Mouse (Mus musculus) erythroblast, embryonic 14.5 days (primary cell): ENCODE results near the gene Akna. TPM values are rescaled to one million over a fixed set of nuclear protein-coding genes. Genes with fewer than 3 reads are reported as not detected.

Experiments
- H3K27me3 ChIP-seq: 2 replicates; pipeline ENCODE4 v1.6.1; 2012; ENCODE audit warnings: inconsistent platforms; ENCODE audit not compliant: control insufficient read depth
- H3K36me3 ChIP-seq: 2 replicates; pipeline ENCODE4 v1.6.1; 2012; ENCODE audit warnings: mild to moderate bottlenecking, inconsistent platforms; ENCODE audit not compliant: control insufficient read depth
- H3K4me1 ChIP-seq: 2 replicates; pipeline ENCODE4 v1.6.1; 2012; ENCODE audit warnings: inconsistent platforms; ENCODE audit not compliant: control insufficient read depth
- H3K4me3 ChIP-seq: replicated peaks from 2 replicates; pipeline ENCODE3; 2012; ENCODE audit warnings: moderate library complexity, mild to moderate bottlenecking, inconsistent platforms
- H3K9me3 ChIP-seq: 2 replicates; pipeline ENCODE4 v1.6.1; 2012; ENCODE audit warnings: low read length, inconsistent platforms, mixed read lengths; ENCODE audit not compliant: control insufficient read depth
- GATA1 ChIP-seq: IDR thresholded peaks from 2 replicates; pipeline ENCODE4 v1.6.1; 2012; ENCODE audit warnings: low read length, inconsistent platforms, mixed read lengths
- TAL1 ChIP-seq: IDR thresholded peaks from 3 replicates; pipeline ENCODE4 v1.6.1; 2012; ENCODE audit warnings: low read length, inconsistent platforms, mixed read lengths
- polyA plus RNA-seq: library from polyadenylated mRNA; stranded (reverse); fragments of >175 nt; gene quantifications from 2 replicates; pipeline ENCODE4 v1.2.3, GENCODE M21; 2012

Akna gene
- polyA plus RNA-seq, 1 experiment: 1.3 TPM

GRCm38 (mm10) chr4:63391322-63391721, 11.8 kb downstream of the Akna start:
- no peak for TF ChIP-seq TAL1
- TF ChIP-seq GATA1: no peak

GRCm38 (mm10) chr4:63389887-63390528, 13.1 kb downstream of the Akna start:
- H3K4me3 ChIP-seq: no peak overlapping the region
- no peaks in the 10 kb centered on the region for H3K27me3 ChIP-seq
- H3K36me3 ChIP-seq: peaks cover 72% of the 10 kb centered on the region
- H3K9me3 ChIP-seq: no peaks in the 10 kb centered on the region
- no peak for TF ChIP-seq TAL1
- no peak for TF ChIP-seq GATA1
- peaks cover 49% of the 10 kb centered on the region for H3K4me1 ChIP-seq

More at GRCm38 (mm10) chr4:63391322-63391721, 11.8 kb downstream of the Akna start:
- Histone ChIP-seq H3K4me3 (no peak overlapping the region), H3K4me1 (peaks cover 38% of the 10 kb centered on the region), H3K9me3 (no peaks in the 10 kb centered on the region), H3K27me3 (no peaks in the 10 kb centered on the region), H3K36me3 (peaks cover 68% of the 10 kb centered on the region)

- H3K27me3 ChIP-seq: no peaks in the 10 kb centered on the region
- no peak overlapping the region for H3K4me3 ChIP-seq
- TF ChIP-seq GATA1 (no peak), TAL1 (no peak)
- H3K9me3 ChIP-seq: no peaks in the 10 kb centered on the region
- peaks cover 55% of the 10 kb centered on the region for H3K4me1 ChIP-seq
- H3K36me3 ChIP-seq: peaks cover 67% of the 10 kb centered on the region
Observed at GRCm38 (mm10) chr4:63389121-63389886, 13.8 kb downstream of the Akna start.

- Histone ChIP-seq H3K4me1 (peaks cover 68% of the 10 kb centered on the region), H3K27me3 (no peaks in the 10 kb centered on the region), H3K36me3 (peaks cover 69% of the 10 kb centered on the region), H3K4me3 (no peak overlapping the region), H3K9me3 (no peaks in the 10 kb centered on the region)
- TF ChIP-seq GATA1 (no peak), TAL1 (no peak)
Observed at GRCm38 (mm10) chr4:63388029-63388428, 15.1 kb downstream of the Akna start.

- Histone ChIP-seq H3K36me3 (peaks cover 76% of the 10 kb centered on the region), H3K27me3 (no peaks in the 10 kb centered on the region), H3K4me1 (peaks cover 85% of the 10 kb centered on the region), H3K4me3 (no peak overlapping the region), H3K9me3 (no peaks in the 10 kb centered on the region)
- TF ChIP-seq TAL1 (no peak), GATA1 (no peak)
Observed at GRCm38 (mm10) chr4:63385784-63386183, 17.4 kb downstream of the Akna start.

GRCm38 (mm10) chr4:63385253-63385652, 17.9 kb downstream of the Akna start:
- H3K4me3 ChIP-seq: no peak overlapping the region
- H3K4me1 ChIP-seq: peaks cover 85% of the 10 kb centered on the region
- no peaks in the 10 kb centered on the region for H3K9me3 ChIP-seq
- TF ChIP-seq TAL1: no peak
- no peak for TF ChIP-seq GATA1
- H3K27me3 ChIP-seq: no peaks in the 10 kb centered on the region
- peaks cover 77% of the 10 kb centered on the region for H3K36me3 ChIP-seq

- no peaks in the 10 kb centered on the region for H3K27me3 ChIP-seq
- peaks cover 82% of the 10 kb centered on the region for H3K4me1 ChIP-seq
- no peaks in the 10 kb centered on the region for H3K9me3 ChIP-seq
- TF ChIP-seq TAL1 (no peak), GATA1 (no peak)
- no peak overlapping the region for H3K4me3 ChIP-seq
- peaks cover 81% of the 10 kb centered on the region for H3K36me3 ChIP-seq
Observed at GRCm38 (mm10) chr4:63384262-63384661, 18.9 kb downstream of the Akna start.

- H3K4me3 ChIP-seq: no peak overlapping the region
- TF ChIP-seq GATA1 (no peak), TAL1 (no peak)
- peaks cover 80% of the 10 kb centered on the region for H3K4me1 ChIP-seq
- H3K27me3 ChIP-seq: no peaks in the 10 kb centered on the region
- peaks cover 88% of the 10 kb centered on the region for H3K36me3 ChIP-seq
- no peaks in the 10 kb centered on the region for H3K9me3 ChIP-seq
Observed at GRCm38 (mm10) chr4:63383474-63383873, 19.7 kb downstream of the Akna start.

GRCm38 (mm10) chr4:63382676-63383369, 20.3 kb downstream of the Akna start:
- H3K36me3 ChIP-seq: peaks cover 89% of the 10 kb centered on the region
- TF ChIP-seq GATA1 (peak; percentile 78), TAL1 (peak; percentile 56)
- no peaks in the 10 kb centered on the region for H3K9me3 ChIP-seq
- H3K4me3 ChIP-seq: peak overlapping the region; percentile 14
- H3K4me1 ChIP-seq: peaks cover 82% of the 10 kb centered on the region
- H3K27me3 ChIP-seq: no peaks in the 10 kb centered on the region
